Mouse (Mus musculus) layer of hippocampus, adult 18-20 months (tissue): ENCODE measurements around the gene Sik2. TPM values are rescaled to one million over a fixed set of nuclear protein-coding genes. Genes with fewer than 3 reads are reported as not detected.

Experiments used
- DNase-seq, 2 experiments: peaks; one replicate each; pipeline ENCODE4 v3.0.0; 2022; ENCODE audit warnings: low spot score in 2 of 2
- long read RNA-seq: library from polyadenylated mRNA; stranded (forward); transcript quantifications from one replicate; pipeline ENCODE4 v2.0.0, GENCODE M21; 2021
- total RNA-seq, 2 experiments: library from RNA; stranded (reverse); gene quantifications; 2 replicates each; pipeline ENCODE4 v1.2.3; 2021

The Sik2 gene
- 10 to 100 TPM; 42.6 to 48.2 TPM for total RNA-seq
- long read RNA-seq, full-length matches to known transcripts = 15 of 17 reads
- long read RNA-seq, partial matches to known transcripts = 1 of 17 reads
- long read RNA-seq, other reads (novel, unspliced or antisense) = 1 of 17 reads

DNA sequence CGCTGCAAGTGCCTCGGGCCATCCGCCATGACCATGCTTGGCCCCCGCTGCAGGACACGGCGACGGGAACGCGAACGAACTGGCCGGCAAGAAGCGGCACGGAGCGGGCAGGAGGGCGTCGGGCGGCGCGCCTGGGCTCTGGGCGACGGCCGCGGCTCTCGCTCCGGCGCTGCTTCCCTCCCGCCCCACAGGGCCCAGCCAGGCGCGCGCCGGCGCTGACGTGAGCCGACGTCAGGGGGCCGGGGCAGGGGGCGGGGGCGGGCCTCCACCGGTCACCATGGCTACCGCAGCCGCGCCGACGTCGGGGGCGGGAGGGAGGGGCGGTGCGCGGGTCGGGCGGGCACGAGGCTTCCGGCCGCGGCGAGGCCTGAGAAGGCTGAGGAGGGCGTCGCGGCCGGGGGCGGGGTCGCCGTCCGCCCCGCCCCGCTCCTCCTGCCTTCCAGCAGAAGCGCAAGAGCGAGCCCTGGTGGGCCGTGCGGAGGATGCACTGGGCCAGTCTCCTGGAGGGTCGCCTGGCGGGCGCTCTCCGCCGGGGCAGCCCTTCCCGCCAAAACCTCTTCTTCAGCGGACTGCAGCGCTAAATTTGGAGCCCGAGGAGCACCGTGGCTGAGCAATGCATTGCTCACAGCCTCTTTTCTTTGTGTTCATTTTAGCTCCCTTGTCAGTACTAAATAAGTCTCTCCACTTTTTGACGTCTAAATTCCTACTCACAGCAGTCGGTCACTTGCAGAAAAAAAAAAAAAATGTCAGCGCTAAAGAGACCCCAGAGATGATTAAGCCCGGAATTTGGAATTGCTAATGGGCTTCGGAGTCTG is at the start of gene Sik2:
Gene Sik2, minus strand, starts transcription at position 233 of the 815 bp plus-strand sequence.
- DNase-seq = peak; percentile 81 to 88

DNA sequence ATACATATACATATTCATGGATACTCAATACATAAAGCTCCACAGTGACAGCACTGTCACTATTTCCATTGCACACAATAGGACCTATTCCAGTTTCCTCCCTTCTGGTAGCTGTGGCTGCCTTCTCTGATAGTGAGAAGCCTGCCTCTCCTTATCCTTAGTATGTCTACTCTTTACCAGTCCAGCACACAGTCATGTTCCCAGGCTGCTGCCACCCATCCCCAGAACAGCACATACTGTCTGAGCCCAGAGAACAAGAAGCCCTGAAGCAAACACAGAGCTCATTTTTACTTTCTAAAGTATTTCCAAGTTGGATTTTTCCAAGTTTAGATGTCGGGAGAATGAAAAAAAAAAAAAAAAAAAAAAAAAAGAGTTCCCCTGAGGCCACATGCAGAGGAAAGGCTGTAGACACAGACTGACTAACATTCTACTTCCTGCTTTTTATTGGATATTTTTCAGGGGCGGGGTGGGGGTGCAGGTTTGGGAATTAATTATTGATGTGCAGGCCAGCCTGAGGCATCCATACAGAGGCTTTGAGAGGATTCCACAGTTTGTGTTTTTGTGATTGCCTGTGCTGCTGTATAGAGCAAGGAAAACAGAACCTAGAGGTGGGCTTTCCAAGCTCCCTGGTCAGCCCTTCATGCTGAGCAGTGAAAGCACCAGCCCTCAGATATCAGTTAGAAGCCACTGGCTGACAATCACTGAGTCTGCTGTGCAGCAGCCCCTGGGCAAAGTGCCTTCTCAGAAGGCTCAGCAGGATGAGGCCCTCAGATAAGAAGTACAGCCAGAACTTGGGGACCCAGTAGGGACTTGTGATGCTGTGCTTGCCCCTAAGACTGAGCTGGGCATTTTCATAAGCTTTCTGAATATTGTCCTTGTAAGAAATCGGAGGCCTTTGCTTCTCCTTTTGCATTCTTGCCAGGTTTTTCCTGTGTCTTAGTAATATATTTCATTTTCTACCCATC is 47.8 kb upstream of the Sik2 start:
- no peak for DNase-seq

DNA sequence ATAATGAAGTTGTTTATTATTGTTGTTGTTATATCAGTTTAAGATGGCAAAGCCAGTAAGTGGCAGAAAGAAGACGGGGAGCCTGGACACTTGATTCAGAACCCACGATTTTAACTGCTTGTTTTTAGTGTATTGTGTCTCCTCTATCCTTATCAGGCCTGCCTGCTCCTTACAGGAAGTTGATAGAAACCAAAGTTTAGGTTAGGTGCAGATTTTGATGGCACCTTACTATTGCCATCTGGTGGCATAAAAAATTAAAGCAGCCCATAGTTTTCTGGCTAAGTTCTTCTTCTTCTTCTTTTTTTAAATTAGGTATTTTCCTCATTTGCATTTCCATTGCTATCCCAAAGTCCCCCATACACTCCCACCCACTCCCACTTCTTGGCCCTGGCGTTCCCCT is 43.3 kb upstream of the Sik2 start:
- DNase-seq = peak in 1 of 2 experiments; percentile 27

DNA sequence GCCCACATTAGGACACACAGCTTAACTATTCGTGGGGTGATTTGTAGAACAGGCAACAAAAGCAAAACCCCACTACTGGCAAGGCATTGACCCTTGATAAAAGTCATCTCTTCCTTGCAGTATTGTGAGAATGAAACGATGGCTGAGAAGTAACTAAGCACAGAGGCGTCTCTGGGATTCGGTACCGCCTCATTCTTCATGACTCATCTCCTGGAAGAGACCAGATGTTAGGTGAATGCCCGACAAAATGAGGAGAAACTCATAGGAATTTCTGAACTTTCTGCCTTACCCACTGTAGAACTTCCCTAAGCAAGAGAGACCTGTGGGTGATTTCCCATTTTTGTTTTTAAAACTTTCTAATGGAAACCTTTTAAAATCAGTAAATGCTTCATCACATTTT is 33.3 kb upstream of the Sik2 start:
- no peak for DNase-seq

DNA sequence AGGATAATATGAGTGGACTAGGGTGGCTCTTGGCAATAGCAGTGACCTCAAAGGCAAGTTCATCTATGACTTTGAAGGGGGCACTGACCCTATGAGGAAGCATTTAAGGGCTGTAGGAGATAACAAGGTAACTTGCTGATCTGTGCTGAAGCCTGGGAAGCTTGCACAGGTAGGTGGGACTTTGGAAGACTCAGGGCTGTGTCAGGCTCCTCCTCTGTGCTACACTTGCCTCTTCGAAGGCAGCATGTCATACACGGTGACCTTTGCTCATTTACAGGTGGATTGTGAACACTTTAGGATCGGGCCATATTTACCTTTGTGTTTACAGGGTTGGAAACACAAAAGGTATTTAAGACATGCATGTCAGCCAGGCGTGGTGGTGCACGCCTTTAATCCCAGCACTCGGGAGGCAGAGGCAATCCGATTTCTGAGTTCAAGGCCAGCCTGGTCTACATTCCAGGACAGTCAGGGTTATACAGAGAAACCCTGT is 32.7 kb upstream of the Sik2 start:
- no peak for DNase-seq

DNA sequence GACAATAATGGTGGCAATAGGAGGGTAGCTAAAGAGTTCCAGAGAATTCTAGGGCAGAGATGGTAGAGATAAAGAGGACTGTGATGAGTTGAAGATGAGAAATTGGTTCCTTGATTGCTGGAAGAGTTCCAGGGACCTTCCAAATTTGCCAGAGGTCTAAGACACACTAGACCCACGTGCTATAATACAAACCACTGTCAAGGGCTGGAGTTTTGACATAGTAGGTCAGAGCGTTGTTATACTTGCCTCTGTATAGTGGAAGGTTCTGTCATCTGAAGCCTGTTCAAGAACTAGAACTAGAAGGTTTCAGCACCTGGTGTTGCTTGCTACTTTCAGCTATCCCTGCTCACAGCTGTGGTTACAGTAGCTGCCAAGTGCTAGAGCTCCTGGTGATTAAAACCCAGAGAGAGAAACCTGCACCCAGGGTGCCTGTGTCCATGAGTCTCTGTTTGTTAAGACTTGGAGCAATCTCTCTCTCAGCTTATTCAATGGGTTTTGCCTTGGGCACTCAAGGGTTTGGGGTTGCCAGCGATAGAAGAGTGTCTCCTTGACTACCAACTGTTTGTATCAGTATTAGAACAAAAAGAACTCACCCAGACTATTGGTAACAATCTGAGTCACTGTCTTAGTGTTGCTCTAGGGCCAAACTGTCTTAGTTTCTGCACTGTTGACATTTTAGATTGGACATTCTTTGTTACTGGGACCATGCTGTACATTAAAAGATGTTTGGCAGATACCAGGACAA is 24.1 kb upstream of the Sik2 start:
- no peak for DNase-seq

DNA sequence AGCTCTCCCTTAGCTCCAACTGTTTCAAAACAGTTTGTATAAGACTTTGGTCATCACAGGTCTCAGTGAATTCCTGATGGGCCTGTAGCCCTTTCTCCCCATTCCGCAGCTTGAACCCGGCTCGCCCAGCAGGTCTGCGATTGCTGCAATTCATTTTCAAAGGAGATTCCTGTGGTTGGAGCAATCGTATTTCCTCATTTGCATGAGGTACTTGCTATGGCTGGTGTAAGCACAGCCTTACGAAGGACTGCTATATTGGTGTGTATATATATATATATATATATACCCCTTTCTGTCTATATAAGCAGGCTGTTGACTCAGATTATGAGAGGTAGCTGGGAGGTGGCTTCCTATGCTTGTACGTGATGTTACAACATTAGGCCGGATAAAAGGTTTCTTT is 23.4 kb upstream of the Sik2 start:
- DNase-seq = no peak

DNA sequence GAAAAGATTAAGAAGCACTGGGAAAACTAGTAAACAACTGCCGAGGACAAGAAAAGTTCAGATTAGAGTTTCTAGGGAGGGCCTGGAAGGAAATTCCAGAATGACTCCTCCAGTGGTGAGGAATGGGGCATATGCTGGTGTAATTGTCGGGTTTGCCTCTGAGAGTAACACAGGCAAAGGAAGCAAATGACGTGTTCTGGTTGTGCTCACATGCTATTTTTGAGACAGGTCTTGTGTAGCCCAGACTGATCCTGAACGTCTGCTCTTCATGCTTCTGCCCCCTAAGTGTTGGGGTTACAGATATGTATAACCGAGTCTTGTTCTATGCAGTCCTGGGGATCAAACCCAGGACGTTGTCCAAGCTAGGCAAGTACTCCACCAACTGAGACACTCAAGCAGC is 22.7 kb upstream of the Sik2 start:
- no peak for DNase-seq

DNA sequence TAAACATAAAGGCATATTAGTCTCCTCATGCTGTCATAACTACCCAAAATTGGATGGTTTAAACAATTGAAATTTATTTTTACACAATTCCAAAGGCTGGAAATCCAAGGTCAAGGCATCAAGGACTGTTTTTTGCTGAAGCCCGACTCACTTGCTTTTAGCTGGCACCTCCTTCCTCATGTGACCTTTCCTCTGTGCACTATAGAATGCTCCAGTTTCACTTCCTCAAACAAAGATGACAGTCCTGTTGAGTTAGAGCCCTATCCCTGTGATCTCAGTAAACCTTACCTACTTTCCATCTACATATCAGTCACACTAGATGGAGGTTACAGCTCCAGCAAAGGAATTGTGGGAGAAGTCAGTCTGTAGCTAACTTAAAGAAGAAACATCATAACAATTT is 21.3 kb upstream of the Sik2 start:
- no peak for DNase-seq

DNA sequence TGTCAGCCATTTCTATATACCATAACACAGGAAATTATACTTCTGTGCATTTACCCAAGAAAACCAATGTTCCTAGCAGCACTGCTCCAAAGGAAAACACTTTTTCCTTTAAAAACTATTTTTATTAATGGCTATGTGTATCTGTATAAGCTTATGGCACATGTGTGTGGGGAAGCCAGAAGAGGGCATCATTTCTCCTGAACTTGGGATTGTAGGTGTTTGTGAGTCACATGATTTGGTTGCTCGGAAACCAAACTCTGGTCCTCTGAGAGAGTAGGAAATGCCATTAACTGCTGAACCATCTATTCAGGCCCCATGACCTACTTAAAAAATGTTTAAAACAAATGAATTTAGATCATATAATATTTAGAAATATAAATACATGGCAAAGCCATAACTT is 18.1 kb upstream of the Sik2 start:
- DNase-seq = no peak

DNA sequence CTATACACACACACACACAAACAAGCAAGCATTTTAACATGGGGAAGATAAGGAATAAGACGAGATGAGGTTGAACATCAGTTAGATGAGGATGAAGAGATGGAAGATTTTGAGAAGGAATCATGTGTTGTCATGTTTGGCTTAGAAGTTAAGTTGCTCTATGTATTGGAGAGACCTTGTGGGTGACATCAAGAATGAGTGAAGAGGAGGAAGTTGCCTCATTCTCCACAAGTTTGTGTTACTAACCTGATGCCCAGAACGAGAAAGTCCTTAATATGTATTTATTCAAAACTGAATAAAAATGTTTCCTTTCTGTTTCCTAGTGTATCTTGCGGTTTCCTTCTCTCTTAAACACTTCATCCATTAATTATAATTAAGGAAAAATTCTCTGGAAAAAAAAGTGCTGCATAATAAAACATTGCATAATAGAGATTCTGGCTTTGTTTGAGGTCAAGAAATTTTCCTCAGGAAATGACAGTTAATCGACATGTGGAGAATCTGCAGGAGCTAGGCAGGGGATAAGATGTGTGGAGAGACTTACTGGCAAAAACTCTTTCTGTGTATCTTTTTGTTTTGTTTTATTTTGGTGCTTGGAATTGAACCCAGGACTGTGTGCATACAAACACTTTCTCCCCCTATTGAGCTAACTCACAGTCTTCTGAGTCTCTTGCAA is 12.4 kb upstream of the Sik2 start:
- DNase-seq = no peak

DNA sequence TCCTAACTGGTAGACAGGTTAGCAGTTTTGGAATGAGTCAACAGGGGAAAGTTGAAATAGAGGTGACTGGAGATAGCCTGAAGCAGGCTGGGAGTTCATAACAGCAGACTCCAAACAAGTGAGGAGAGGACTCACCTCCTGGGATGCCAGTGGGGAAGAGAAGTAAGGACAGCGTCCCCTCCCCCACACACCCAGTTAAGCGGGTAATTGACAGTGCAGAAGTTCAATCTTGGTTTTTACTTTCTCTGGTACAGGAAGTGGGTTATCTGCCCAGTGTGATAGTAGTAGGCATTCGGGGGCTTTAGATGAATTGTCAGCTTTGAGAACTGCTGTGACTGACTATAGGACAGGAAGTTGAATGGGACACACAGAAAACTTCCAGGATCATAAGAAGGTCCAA is 11.5 kb upstream of the Sik2 start:
- no peak for DNase-seq

DNA sequence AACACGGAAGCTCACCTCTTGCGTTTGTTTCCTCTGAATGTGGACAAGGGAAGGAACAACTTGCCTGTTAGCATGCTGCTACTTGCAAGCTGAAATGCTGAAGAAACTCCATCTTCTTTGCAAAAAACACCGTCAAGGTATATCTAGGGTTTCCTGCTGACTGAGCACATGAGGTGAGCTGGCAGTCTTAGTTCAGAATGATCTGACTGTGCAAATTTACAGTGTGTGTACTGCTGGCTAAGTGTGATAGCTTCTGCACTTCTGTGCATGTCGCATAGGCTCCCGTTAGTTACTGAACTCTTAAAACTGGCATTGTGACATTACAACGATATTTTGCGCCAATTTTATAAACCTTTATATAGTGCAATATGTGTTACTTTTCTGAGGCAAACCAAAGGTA is 10.8 kb upstream of the Sik2 start:
- no peak for DNase-seq

DNA sequence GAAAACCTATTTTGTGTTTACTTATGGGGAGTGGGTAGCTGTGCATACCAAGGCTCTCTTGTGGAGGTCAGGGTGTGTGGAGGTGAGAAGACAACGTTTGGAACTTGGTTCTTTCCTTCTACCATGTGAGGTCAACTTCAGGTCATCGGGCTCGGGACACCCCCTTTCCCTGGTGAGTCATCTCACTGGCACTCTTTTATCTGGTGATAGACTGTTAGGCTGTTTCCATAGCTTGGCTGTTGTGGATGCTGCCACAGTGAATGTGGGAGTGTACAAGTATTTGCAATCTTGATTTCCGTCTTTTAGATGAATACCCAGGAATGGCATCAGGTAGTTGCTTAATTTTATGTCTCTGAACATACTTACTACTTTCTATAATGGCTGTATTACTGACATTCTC is 6.9 kb upstream of the Sik2 start:
- no peak for DNase-seq

DNA sequence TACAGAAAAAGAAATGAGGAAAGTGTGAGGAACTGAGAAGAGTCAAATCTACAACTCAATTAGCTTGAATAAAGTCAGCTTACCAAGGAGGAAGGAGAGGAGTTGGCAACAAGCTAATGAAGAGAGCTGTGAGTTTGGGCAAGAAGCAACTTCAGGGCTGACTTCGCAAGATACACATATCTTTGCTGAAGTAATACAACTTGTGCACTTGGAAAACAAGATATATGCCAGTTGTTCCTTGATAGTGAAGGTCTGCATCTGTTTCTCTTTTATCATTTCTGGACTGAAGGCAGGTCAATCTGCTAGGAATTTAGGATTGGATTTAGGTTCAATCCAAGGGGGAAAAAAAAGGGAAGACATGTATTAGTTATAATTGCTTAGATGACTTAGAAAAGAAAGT is 4.8 kb upstream of the Sik2 start:
- no peak for DNase-seq

DNA sequence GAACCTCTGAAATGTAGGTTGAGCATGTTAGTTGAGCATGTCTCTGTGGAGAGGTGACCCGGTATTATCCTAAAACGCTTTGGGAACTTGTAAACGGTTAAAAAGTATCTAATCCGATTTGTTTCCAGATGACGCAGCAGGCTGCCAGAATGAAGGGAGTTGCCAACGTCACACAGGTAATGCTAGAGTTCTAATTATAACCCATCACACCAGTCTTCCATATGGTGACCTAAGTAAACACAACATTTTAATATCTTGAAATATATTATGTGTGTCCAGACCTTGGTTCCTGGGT is 730 bp upstream of the Sik2 start:
- DNase-seq = no peak

DNA sequence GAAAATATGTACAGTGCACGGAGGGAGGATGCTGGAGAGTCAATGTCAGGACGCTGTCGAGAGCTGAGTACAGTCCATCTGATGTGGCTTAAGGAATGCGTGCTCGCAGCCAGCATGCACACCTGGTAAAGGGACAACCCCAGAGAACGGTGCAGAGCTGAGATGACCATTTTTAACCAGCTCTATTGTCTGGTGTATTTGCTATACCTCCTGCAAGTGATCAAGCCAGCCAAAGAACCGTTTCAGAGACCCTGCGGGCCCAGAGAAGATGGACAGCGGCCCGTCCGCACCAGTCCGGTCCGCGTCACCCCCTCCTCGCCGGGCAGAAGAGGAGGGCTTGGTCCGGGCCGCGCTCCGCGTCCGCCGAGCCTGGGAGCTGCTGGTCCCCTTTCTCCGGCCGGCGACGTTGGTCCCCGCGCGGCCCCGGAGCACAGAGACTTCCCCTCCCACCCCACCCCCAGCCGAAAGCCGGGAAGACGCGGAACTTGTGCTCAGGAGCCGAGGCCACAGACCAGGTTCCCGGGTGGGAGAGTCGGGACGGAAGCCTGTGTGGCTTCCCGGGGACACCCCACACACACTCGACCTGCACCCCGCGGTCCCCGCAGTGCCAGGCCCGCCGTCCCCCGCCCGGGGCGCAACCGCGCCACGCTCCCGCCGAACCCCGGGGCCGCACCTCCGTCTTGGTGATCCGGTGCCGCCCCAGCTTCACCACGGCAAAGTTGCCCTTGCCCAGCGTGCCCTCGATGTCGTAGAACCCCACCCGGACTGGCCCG is 619 bp downstream of the Sik2 start:
- DNase-seq = peak in 1 of 2 experiments; percentile 22

DNA sequence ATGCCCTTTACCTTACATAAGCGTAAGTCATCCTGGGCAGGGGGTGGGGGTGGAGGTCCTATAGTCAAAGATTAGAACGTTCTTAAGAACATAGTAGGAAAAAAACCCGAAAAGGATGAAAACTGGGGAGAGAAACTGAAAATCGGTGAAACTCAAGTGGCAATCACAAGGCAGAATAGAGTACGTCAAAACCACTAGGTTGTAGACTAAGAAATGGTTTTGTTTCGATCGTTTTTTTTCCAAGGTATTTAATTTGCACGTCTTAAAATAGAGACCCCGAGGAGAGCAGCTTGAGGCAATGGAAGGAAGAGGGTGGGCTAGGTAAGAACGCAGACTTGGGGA is 1.2 kb downstream of the Sik2 start:
- DNase-seq = no peak

DNA sequence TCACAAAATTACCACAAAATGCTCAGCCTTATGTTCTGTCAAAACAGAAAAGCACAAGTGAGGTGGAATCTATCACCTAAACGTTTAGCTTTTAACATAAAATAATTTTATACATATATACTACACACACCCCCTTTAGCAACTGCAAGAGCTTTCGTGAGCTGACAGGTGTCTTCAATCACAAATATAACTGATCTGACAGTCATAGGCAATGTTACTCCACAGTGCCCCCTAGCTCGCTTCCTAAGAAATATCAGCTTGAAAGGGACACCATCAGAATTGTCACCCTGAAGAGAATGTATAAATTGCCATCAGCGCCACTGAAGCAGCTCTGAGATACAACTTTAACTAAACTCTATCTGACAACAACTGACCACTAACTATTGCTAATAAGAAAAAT is 2.0 kb downstream of the Sik2 start:
- peak in 1 of 2 experiments; percentile 70 for DNase-seq

DNA sequence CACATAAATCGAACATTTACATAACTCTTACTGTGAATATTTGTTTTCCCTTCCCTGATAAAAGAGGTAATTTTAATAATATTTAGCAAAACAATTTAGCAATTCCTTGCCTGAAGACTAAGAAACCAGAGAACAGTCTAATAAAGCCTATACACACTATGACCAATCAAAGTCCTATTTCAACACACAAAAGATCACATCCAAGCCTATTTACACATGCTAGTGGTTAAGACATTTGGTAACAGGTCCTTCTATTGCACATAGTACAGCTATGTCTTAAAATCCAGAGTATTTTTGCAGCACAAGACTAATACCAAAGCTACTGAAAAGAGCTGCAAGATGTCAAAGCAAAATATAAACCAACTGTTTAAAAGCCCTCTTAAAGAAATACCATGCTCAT is 4.8 kb downstream of the Sik2 start:
- no peak for DNase-seq
